Mouse (Mus musculus) limb, embryonic 13.5 days (tissue): Measurements from ENCODE around the gene Itga9. TPM values are rescaled to one million over a fixed set of nuclear protein-coding genes. Genes with fewer than 3 reads are reported as not detected.

Source experiments
- ATAC-seq: fragments of 200-750 bp; cut with Nextera tagmentation; 2 replicates; pipeline ENCODE4 v1.8.0; 2017; ENCODE audit warnings: low read depth, moderate number of reproducible peaks, moderate TSS enrichment; ENCODE audit not compliant: low FRiP score
- H3K27ac ChIP-seq: fragments of 300-500 bp; sonication (generic); 2 replicates; pipeline ENCODE4 v1.5.1; 2015; ENCODE audit warnings: inconsistent platforms, mild to moderate bottlenecking, moderate library complexity
- H3K27me3 ChIP-seq: fragments of 300-500 bp; sonication (generic); 2 replicates; pipeline ENCODE4 v1.6.1; 2015; ENCODE audit warnings: mild to moderate bottlenecking, inconsistent platforms
- H3K36me3 ChIP-seq: fragments of 300-500 bp; sonication (generic); 2 replicates; pipeline ENCODE4 v1.6.1; 2015; ENCODE audit warnings: inconsistent platforms, mild to moderate bottlenecking, moderate library complexity
- H3K4me1 ChIP-seq: fragments of 300-500 bp; sonication (generic); 2 replicates; pipeline ENCODE4 v1.6.1; 2015; ENCODE audit warnings: inconsistent platforms
- H3K4me2 ChIP-seq: fragments of 300-500 bp; sonication (generic); replicated peaks from 2 replicates; pipeline ENCODE4 v1.6.1; 2015; ENCODE audit warnings: inconsistent platforms, mild to moderate bottlenecking, moderate library complexity
- H3K4me3 ChIP-seq: fragments of 300-500 bp; sonication (generic); 2 replicates; pipeline ENCODE4 v1.5.1; 2015; ENCODE audit warnings: moderate library complexity, mild to moderate bottlenecking, inconsistent platforms
- H3K9ac ChIP-seq: fragments of 300-500 bp; sonication (generic); 2 replicates; pipeline ENCODE4 v1.6.1; 2015; ENCODE audit warnings: mild to moderate bottlenecking, inconsistent platforms
- H3K9me3 ChIP-seq: fragments of 300-500 bp; sonication (generic); 2 replicates; pipeline ENCODE4 v1.6.1; 2016; ENCODE audit warnings: inconsistent platforms
- WGBS: fragments of 180-500 bp; shearing (Covaris S2); methylation state at CpG from one replicate; pipeline ENCODE4 v1.1.7; 2015; 5-methylcytosine and 5-hydroxymethylcytosine counted together
- polyA plus RNA-seq: library from polyadenylated mRNA; unstranded; fragments of >200 nt; fragmentation: Nextera tagmentation; extraction: Ambion mirVana; gene quantifications from 2 replicates; pipeline ENCODE4 v1.2.1, GENCODE M21; 2015

Itga9 gene
- polyA plus RNA-seq, 1 experiment from 2014 or later = 9.1 TPM

DNA sequence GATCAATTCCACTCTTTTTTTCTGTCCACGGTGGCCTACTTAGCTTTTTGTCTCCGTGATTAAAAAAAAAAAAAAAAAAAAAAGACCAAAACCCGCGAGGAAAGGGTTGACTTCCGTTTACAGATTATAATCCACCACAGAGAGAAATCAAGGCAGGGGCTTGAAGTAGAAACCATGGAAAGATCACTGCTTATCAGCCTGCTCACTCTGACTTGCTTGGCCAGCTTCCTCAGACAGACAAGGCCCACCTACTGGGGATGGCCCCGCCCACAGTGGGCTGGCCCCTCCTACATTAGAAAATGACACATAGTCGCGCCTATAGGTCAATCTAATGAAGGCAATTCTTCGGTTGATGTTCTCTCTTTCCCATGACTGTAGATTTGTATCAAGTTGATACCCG is 72.3 kb downstream of the Itga9 start:
- H3K4me2 ChIP-seq = no peak overlapping the region
- no peak overlapping the region for H3K9ac ChIP-seq
- no peak overlapping the region for H3K27ac ChIP-seq
- WGBS = 71% methylated on average over 10 of the region's 10 CpGs
- no peak for ATAC-seq
- no peaks in the 10 kb centered on the region for H3K9me3 ChIP-seq
- no peak overlapping the region for H3K4me3 ChIP-seq
- peaks cover 32% of the 10 kb centered on the region for H3K4me1 ChIP-seq
- no peaks in the 10 kb centered on the region for H3K27me3 ChIP-seq
- peaks cover 9% of the 10 kb centered on the region; the same call in 1 of the 2 replicates for H3K36me3 ChIP-seq

DNA sequence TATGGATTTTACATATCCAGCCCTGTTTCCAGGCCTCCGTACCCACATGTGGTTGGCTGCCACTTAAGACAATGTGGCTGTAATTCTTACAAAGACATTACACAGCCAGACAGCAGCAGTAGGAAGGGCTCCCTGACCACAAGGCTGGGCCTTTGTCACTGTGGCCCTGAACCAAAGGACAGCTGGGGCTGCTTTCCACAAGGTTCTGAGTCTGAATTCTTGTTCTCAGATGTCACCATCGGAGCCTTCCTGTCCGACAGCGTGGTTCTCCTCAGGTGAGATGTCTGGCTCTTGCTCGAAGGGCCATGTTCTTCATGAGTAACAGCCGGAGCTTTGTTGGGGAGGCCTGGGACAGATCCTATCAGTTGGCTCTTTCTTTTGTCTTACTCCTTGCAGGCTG is 75.0 kb downstream of the Itga9 start:
- Histone ChIP-seq H3K4me3 (no peak overlapping the region), H3K9ac (no peak overlapping the region), H3K4me2 (no peak overlapping the region), H3K36me3 (peaks cover 14% of the 10 kb centered on the region; the same call in 1 of the 2 replicates), H3K4me1 (peaks cover 32% of the 10 kb centered on the region), H3K9me3 (no peaks in the 10 kb centered on the region), H3K27me3 (no peaks in the 10 kb centered on the region), H3K27ac (no peak overlapping the region)
- WGBS = 88% methylated on average over 6 of the region's 6 CpGs
- no peak for ATAC-seq

GRCm38 (mm10) chr9:118682154-118682553 is 75.7 kb downstream of the Itga9 start:
- Histone ChIP-seq H3K4me3 (no peak overlapping the region), H3K4me2 (no peak overlapping the region), H3K9ac (no peak overlapping the region), H3K36me3 (peaks cover 14% of the 10 kb centered on the region; the same call in 1 of the 2 replicates), H3K27ac (no peak overlapping the region), H3K4me1 (peaks cover 26% of the 10 kb centered on the region), H3K9me3 (no peaks in the 10 kb centered on the region), H3K27me3 (no peaks in the 10 kb centered on the region)
- no peak for ATAC-seq
- 78% methylated on average over 8 of the region's 8 CpGs for WGBS

GRCm38 (mm10) chr9:118683507-118683906 is 77.0 kb downstream of the Itga9 start:
- Histone ChIP-seq H3K27ac (no peak overlapping the region), H3K27me3 (no peaks in the 10 kb centered on the region), H3K4me3 (no peak overlapping the region), H3K4me2 (no peak overlapping the region), H3K9ac (no peak overlapping the region), H3K4me1 (peaks cover 24% of the 10 kb centered on the region), H3K36me3 (peaks cover 14% of the 10 kb centered on the region; the same call in 1 of the 2 replicates), H3K9me3 (no peaks in the 10 kb centered on the region)
- 90% methylated on average over 7 of the region's 7 CpGs for WGBS
- ATAC-seq = no peak

GRCm38 (mm10) chr9:118684343-118684742 is 77.9 kb downstream of the Itga9 start:
- Histone ChIP-seq H3K9me3 (no peaks in the 10 kb centered on the region), H3K27ac (no peak overlapping the region), H3K4me2 (no peak overlapping the region), H3K36me3 (peaks cover 14% of the 10 kb centered on the region; the same call in 1 of the 2 replicates), H3K9ac (no peak overlapping the region), H3K27me3 (no peaks in the 10 kb centered on the region), H3K4me1 (peaks cover 27% of the 10 kb centered on the region), H3K4me3 (no peak overlapping the region)
- no peak for ATAC-seq
- 93% methylated on average over 9 of the region's 9 CpGs for WGBS

DNA sequence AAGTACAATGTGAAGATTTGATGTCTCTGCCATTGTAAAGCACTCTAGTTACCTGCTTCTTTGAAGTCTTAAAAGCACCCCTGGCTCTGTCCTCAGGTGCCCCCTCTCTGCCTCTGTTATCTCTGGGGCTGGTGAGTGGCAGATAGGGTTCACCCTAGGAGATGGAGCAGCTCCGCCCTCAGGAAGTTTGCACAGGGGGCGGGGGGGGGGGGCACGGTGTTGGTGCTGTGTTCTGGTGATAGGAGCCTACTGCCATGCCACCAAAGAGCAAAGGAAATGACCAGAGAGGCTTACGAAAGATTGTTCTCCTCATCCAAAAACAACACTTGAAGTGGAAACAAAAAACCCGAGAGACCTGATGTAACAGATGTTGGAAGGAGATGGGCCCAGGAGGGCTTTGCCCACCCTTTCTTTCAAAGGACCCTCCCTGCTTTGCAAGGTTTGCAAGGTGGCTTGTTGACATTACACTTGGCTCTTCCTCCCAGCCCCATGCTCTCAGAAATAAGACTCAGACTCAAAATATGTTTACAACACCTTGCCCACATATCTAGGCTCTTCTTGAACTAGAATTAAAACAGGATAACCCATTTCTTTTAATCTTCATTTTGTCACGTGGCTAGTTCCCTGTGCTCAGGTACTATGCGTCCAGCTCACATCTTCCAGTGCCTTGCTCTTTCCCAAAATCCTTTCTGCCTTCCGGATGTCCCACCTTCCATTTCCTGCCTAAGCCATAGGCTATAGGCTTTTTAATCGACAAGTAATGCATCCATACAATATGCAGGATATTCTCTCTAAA is 79.9 kb downstream of the Itga9 start:
- H3K4me3 ChIP-seq = no peak overlapping the region
- peaks cover 39% of the 10 kb centered on the region for H3K4me1 ChIP-seq
- no peak overlapping the region for H3K27ac ChIP-seq
- no peaks in the 10 kb centered on the region for H3K27me3 ChIP-seq
- ATAC-seq = no peak
- no peak overlapping the region for H3K4me2 ChIP-seq
- H3K36me3 ChIP-seq = peaks cover 23% of the 10 kb centered on the region; the same call in 1 of the 2 replicates
- H3K9me3 ChIP-seq = no peaks in the 10 kb centered on the region
- H3K9ac ChIP-seq = no peak overlapping the region
- 82% methylated on average over 9 of the region's 9 CpGs for WGBS

- H3K4me1 ChIP-seq = peaks cover 40% of the 10 kb centered on the region
- H3K9ac ChIP-seq = no peak overlapping the region
- H3K9me3 ChIP-seq = no peaks in the 10 kb centered on the region
- no peak for ATAC-seq
- H3K27me3 ChIP-seq = 0 out of 2 replicates have a peak, but pooled peaks cover 2% of the 10 kb centered on the region
- H3K4me3 ChIP-seq = no peak overlapping the region
- H3K36me3 ChIP-seq = peaks cover 27% of the 10 kb centered on the region
- no peak overlapping the region for H3K27ac ChIP-seq
- 48% methylated on average over 4 of the region's 4 CpGs for WGBS
- no peak overlapping the region for H3K4me2 ChIP-seq
Observed at GRCm38 (mm10) chr9:118688248-118688647, 81.8 kb downstream of the Itga9 start.

GRCm38 (mm10) chr9:118688921-118689451 is 82.5 kb downstream of the Itga9 start:
- Histone ChIP-seq H3K4me2 (peak overlapping the region; percentile 42), H3K27ac (0 out of 2 replicates have a peak overlapping the region, but pooled peaks have one; percentile 39), H3K9me3 (no peaks in the 10 kb centered on the region), H3K9ac (no peak overlapping the region), H3K4me3 (no peak overlapping the region), H3K36me3 (peaks cover 29% of the 10 kb centered on the region), H3K27me3 (0 out of 2 replicates have a peak, but pooled peaks cover 2% of the 10 kb centered on the region), H3K4me1 (peaks cover 47% of the 10 kb centered on the region)
- WGBS = 6% methylated on average over 14 of the region's 14 CpGs
- no peak for ATAC-seq

GRCm38 (mm10) chr9:118693256-118693655 is 86.8 kb downstream of the Itga9 start:
- H3K9me3 ChIP-seq = no peaks in the 10 kb centered on the region
- no peak overlapping the region for H3K4me3 ChIP-seq
- H3K36me3 ChIP-seq = peaks cover 19% of the 10 kb centered on the region
- 0 out of 2 replicates have a peak, but pooled peaks cover 2% of the 10 kb centered on the region for H3K27me3 ChIP-seq
- 84% methylated on average over 11 of the region's 11 CpGs for WGBS
- H3K27ac ChIP-seq = no peak overlapping the region
- H3K4me1 ChIP-seq = peaks cover 65% of the 10 kb centered on the region
- H3K9ac ChIP-seq = no peak overlapping the region
- no peak for ATAC-seq
- H3K4me2 ChIP-seq = no peak overlapping the region

DNA sequence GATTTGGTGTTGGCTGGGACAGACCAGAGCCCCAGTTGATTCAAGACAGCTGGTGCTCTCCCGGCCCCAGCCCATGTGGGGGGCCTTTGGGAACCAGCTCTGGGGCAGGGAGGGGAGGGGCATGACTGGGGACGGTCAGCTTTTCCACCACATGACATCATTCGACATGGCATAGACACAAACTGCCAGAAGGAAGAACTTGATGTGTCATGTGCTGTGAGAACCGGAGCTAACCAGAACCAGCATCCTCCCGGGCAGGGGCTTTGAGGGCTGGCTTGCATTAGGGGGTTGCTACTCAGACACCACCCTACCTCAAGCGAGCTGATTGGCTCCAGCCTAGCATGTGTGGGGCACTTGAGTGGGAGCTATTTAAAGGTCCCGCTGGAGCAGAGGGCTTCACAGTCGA is 87.9 kb downstream of the Itga9 start:
- H3K4me1 ChIP-seq = peaks cover 54% of the 10 kb centered on the region
- peak overlapping the region; percentile 37 for H3K4me2 ChIP-seq
- peak; percentile 91 for ATAC-seq

GRCm38 (mm10) chr9:118698191-118698590 is 91.7 kb downstream of the Itga9 start:
- 82% methylated on average over 8 of the region's 8 CpGs for WGBS
- ATAC-seq = no peak
- Histone ChIP-seq H3K4me3 (no peak overlapping the region), H3K9ac (no peak overlapping the region), H3K9me3 (no peaks in the 10 kb centered on the region), H3K36me3 (peaks cover 15% of the 10 kb centered on the region; the same call in 1 of the 2 replicates), H3K27ac (no peak overlapping the region), H3K27me3 (no peaks in the 10 kb centered on the region), H3K4me2 (no peak overlapping the region), H3K4me1 (peaks cover 57% of the 10 kb centered on the region)

More for the DNA sequence above, 87.9 kb downstream of the Itga9 start:
- Histone ChIP-seq H3K27me3 (0 out of 2 replicates have a peak, but pooled peaks cover 2% of the 10 kb centered on the region), H3K9ac (no peak overlapping the region), H3K36me3 (peaks cover 26% of the 10 kb centered on the region), H3K9me3 (no peaks in the 10 kb centered on the region), H3K27ac (0 out of 2 replicates have a peak overlapping the region, but pooled peaks have one; percentile 48), H3K4me3 (no peak overlapping the region)
- 10% methylated on average over 8 of the region's 8 CpGs for WGBS

DNA sequence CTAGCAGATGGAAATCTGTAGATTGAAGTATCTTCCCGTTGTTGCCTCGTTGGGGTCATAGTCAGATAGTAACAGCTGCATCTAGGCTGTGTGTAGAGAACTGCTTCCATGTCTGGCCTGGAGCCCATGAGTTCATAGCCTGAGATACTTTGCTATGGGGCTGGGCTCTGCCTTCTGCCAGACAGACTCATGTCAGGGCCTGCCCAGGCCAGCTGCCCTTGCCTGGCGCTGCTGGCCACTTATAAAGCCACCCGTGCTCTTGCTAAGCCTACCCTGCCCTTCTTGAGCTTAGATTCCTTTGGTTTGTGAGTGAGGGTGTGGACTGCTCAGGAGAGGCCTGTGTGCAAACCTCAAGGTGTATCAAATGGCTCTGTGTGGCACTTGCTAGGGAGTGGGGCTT is 93.2 kb downstream of the Itga9 start:
- H3K36me3 ChIP-seq = peaks cover 14% of the 10 kb centered on the region; the same call in 1 of the 2 replicates
- no peak for ATAC-seq

More for the DNA sequence above, 93.2 kb downstream of the Itga9 start:
- Histone ChIP-seq H3K27ac (no peak overlapping the region), H3K9me3 (no peaks in the 10 kb centered on the region), H3K4me3 (no peak overlapping the region), H3K4me1 (peaks cover 42% of the 10 kb centered on the region), H3K9ac (no peak overlapping the region), H3K27me3 (no peaks in the 10 kb centered on the region), H3K4me2 (no peak overlapping the region)
- 86% methylated on average over 4 of the region's 4 CpGs for WGBS
